ENCODE assay signal across 15 mouse cellular contexts in the genomic region with DNA sequence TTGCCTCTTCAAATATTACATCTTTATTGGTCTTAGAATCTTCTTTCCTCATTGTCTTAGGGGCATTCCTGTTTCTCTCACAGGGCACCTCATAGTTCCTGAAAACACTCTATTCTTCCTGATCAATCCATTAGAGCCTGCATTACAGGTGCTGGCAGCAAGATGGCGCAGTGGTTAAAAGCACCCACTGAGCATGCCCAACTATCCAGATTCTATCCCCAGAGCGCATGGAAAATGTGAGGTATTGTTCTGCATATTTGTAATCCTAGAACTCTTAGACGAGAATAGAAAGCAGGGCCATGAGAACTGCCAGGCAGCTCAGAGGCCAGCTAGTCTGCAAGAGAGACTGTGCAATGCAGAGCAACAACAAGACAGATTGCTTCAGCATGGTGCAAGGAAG.
DNase-seq lines count a peak whose midpoint lies in the region; ATAC-seq and TF ChIP-seq lines count a peak whose summit lies in the region.
"Had no signal": no experiment of that assay in that cellular context is flagged by ENCODE, and none has a peak within 500 bp of the region (broad histone marks: within the 10 kb centered on the region; RNA-seq: fewer than 3 reads in every experiment).

No protein-coding gene starts in this region.

- WGBS in forebrain, postnatal 0 days: 65% methylated on average over 3 of the region's 3 CpGs
- WGBS in forebrain, embryonic 15.5 days: 68% methylated on average over 3 of the region's 3 CpGs
- 56% methylated on average over 3 of the region's 3 CpGs for WGBS in stomach, postnatal 0 days

- TF ChIP-seq CTCF in forebrain, postnatal 0 days (IDR thresholded peaks at IDR 0.05; ENCODE audit: low read depth): peak; percentile 59
- peak; percentile 59 for TF ChIP-seq CTCF in stomach, postnatal 0 days (IDR thresholded peaks at IDR 0.05; ENCODE audit: low read depth)

- no peak overlapping the region for H3K4me2 ChIP-seq in forebrain, postnatal 0 days (ENCODE audit: low read depth)
- no peak overlapping the region for H3K4me2 ChIP-seq in forebrain, embryonic 15.5 days (replicated peaks)
- H3K4me2 ChIP-seq in stomach, postnatal 0 days (replicated peaks; ENCODE audit: low read depth): no peak overlapping the region
- H3K4me2 ChIP-seq: forebrain, embryonic 12.5 days; neural tube, embryonic 12.5 days had no signal

- no peak overlapping the region for H3K27ac ChIP-seq in forebrain, postnatal 0 days (ENCODE audit: low read depth, low read length)
- no peak overlapping the region for H3K27ac ChIP-seq in forebrain, embryonic 15.5 days (replicated peaks)
- no peak overlapping the region for H3K27ac ChIP-seq in stomach, postnatal 0 days (replicated peaks)
- H3K27ac ChIP-seq: forebrain, embryonic 12.5 days; neural tube, embryonic 12.5 days had no signal

- H3K4me1 ChIP-seq in forebrain, postnatal 0 days (ENCODE audit: insufficient read depth): no peaks in the 10 kb centered on the region
- H3K4me1 ChIP-seq in forebrain, embryonic 15.5 days: 0 out of 2 replicates have a peak, but pooled peaks cover 5% of the 10 kb centered on the region
- H3K4me1 ChIP-seq in stomach, postnatal 0 days (replicated peaks; ENCODE audit: control insufficient read depth, insufficient read depth): no peaks in the 10 kb centered on the region
- H3K4me1 ChIP-seq: forebrain, embryonic 12.5 days; neural tube, embryonic 12.5 days had no signal

- H3K9ac ChIP-seq in forebrain, postnatal 0 days: no peak overlapping the region
- H3K9ac ChIP-seq in forebrain, embryonic 15.5 days (replicated peaks): no peak overlapping the region
- H3K9ac ChIP-seq in stomach, postnatal 0 days (ENCODE audit: low read length): no peak overlapping the region
- H3K9ac ChIP-seq: forebrain, embryonic 12.5 days; neural tube, embryonic 12.5 days had no signal

- ATAC-seq in forebrain, postnatal 0 days: no peak
- no peak for ATAC-seq in forebrain, embryonic 15.5 days (replicated peaks)
- no peak for ATAC-seq in stomach, postnatal 0 days (ENCODE audit: low FRiP score, low TSS enrichment)
- ATAC-seq: CD4-positive, CD25-positive, alpha-beta regulatory T cell, adult 4 months had no signal

- DNase-seq in forebrain, postnatal 0 days: no peak
- DNase-seq in layer of hippocampus, adult 11-12 months (ENCODE audit: low spot score): peak; percentile 5
- no peak for DNase-seq in layer of hippocampus, adult 8-10 months (ENCODE audit: low spot score in 2 of 2)
- DNase-seq in right cerebral cortex, postnatal 4 days: peak; percentile 24
- no peak for DNase-seq in right cerebral cortex, adult 18-20 months
- DNase-seq in stomach, postnatal 0 days (ENCODE audit: low spot score): no peak
- DNase-seq in cerebellum, adult 11 months: no peak
- DNase-seq: adrenal gland, postnatal 25 days; cerebellum, postnatal 25 days; lung, postnatal 14 days; right cerebral cortex, postnatal 25 days had no signal

- TF ChIP-seq EP300 in stomach, postnatal 0 days (optimal IDR thresholded peaks at IDR 0.05): no peak

- H3K27me3 ChIP-seq in forebrain, postnatal 0 days (ENCODE audit: insufficient read depth, low read length): no peaks in the 10 kb centered on the region
- no peaks in the 10 kb centered on the region for H3K27me3 ChIP-seq in forebrain, embryonic 15.5 days
- H3K27me3 ChIP-seq in stomach, postnatal 0 days (ENCODE audit: control insufficient read depth, insufficient read depth, low read length): no peaks in the 10 kb centered on the region
- H3K27me3 ChIP-seq: neural tube, embryonic 12.5 days had no signal

- H3K9me3 ChIP-seq in forebrain, postnatal 0 days (ENCODE audit: low read length): no peaks in the 10 kb centered on the region
- H3K9me3 ChIP-seq in forebrain, embryonic 15.5 days: no peaks in the 10 kb centered on the region
- H3K9me3 ChIP-seq in stomach, postnatal 0 days (ENCODE audit: control insufficient read depth, low read length): no peaks in the 10 kb centered on the region
- H3K9me3 ChIP-seq: forebrain, embryonic 12.5 days; neural tube, embryonic 12.5 days had no signal

- no peaks in the 10 kb centered on the region for H3K36me3 ChIP-seq in forebrain, postnatal 0 days (ENCODE audit: insufficient read depth)
- no peaks in the 10 kb centered on the region for H3K36me3 ChIP-seq in forebrain, embryonic 15.5 days
- no peaks in the 10 kb centered on the region for H3K36me3 ChIP-seq in stomach, postnatal 0 days (ENCODE audit: control insufficient read depth, insufficient read depth, low read length)
- H3K36me3 ChIP-seq: forebrain, embryonic 12.5 days; neural tube, embryonic 12.5 days had no signal

- no peak overlapping the region for H3K4me3 ChIP-seq in forebrain, postnatal 0 days (ENCODE audit: low read depth, low read length)
- no peak overlapping the region for H3K4me3 ChIP-seq in forebrain, embryonic 15.5 days
- no peak overlapping the region for H3K4me3 ChIP-seq in stomach, postnatal 0 days (ENCODE audit: low read depth, low read length)
- H3K4me3 ChIP-seq: forebrain, embryonic 12.5 days; neural tube, embryonic 12.5 days had no signal

Comparison
In these comparisons a context has a peak if more than half of its experiments do, and no peak if none do; other contexts are left out.
1. DNase-seq: peak in layer of hippocampus, adult 11-12 months (single experiment) and right cerebral cortex, postnatal 4 days (single experiment); none in forebrain, postnatal 0 days (single experiment), layer of hippocampus, adult 8-10 months (0 of 2), right cerebral cortex, adult 18-20 months (single experiment), stomach, postnatal 0 days (single experiment) and cerebellum, adult 11 months (single experiment).